Mouse (Mus musculus) brain, embryonic 14.5 days (tissue): ENCODE data around the gene Mrps25.

Experiments used
- CTCF ChIP-seq: fragments of 200-500 bp; IDR thresholded peaks from 2 replicates; pipeline ENCODE4 v1.5.1; 2012; ENCODE audit warnings: inconsistent platforms, mild to moderate bottlenecking, moderate library complexity, borderline replicate concordance; ENCODE audit not compliant: insufficient read depth, insufficient read length; ENCODE audit errors: extremely low read depth
- POLR2A ChIP-seq: fragments of 200-500 bp; IDR thresholded peaks from 2 replicates; pipeline ENCODE4 v1.6.1; 2012; ENCODE audit warnings: mild to moderate bottlenecking, inconsistent platforms, borderline replicate concordance; ENCODE audit not compliant: poor library complexity, insufficient read depth, insufficient read length, severe bottlenecking; ENCODE audit errors: extremely low read depth

DNA sequence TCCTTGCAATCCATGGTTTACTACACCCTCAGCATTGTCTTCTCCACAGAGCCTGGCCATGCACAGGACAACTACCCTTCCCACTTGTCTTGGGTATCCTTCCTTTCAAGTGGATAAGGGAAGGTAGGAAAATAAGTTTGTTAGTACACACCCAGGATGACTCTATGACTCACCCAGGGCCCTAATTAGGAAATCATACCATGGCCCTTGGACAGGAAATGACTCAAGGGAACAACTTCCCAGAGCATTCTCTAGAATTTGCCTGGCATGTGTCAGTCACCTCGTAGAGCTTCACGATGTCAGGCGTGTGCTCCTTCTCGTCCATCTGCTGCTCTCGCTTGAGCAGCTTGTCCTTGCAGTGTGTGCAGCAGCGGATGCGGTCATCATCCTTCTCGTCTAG, 15.6 kb upstream of the Mrps25 start:
- TF ChIP-seq CTCF (no peak), POLR2A (no peak)
